In genomic region chr3:107081227-107081626, GRCm38 (mm10) we compare ENCODE assay signal across 9 mouse cellular contexts. TPM values are rescaled to one million over a fixed set of nuclear protein-coding genes. Genes with fewer than 3 reads are reported as not detected.
DNase-seq lines count a peak whose midpoint lies in the region; TF ChIP-seq lines count a peak whose summit lies in the region.
"Had no signal": no experiment of that assay in that cellular context is flagged by ENCODE, and none has a peak within 500 bp of the region (broad histone marks: within the 10 kb centered on the region; RNA-seq: fewer than 3 reads in every experiment).

No protein-coding gene starts in this region.

- peak; percentile 8 for DNase-seq in adrenal gland, adult 2 months
- DNase-seq in adrenal gland, postnatal 14 days, result no peak
- DNase-seq in kidney, postnatal 36 days, result peak; percentile 5 to 19
- DNase-seq in kidney, adult 18-20 months, result no peak
- peak; percentile 22 to 57 for DNase-seq in cerebellum, adult 2 months
- DNase-seq in mesoderm, embryonic 11.5 days (ENCODE audit: low read depth, low spot score), result peak; percentile 19
- DNase-seq in urinary bladder, postnatal 36 days (ENCODE audit: low spot score in 2 of 2), result no peak
- DNase-seq in thymus, postnatal 14 days, result no peak
- DNase-seq: spleen, adult 18-20 months had no signal

- no peak for TF ChIP-seq POLR2A in cerebellum, adult 2 months (IDR thresholded peaks at IDR 0.05; ENCODE audit: borderline replicate concordance, insufficient read depth, low read length)

- H3K4me3 ChIP-seq in cerebellum, adult 2 months (replicated peaks; ENCODE audit: insufficient read depth, low read depth, low read length), result no peak overlapping the region

- WGBS in cerebellum, adult 2 months, result 24% methylated on average over 3 of the region's 3 CpGs

- H3K27me3 ChIP-seq in cerebellum, adult 2 months (ENCODE audit: control insufficient read depth, insufficient read depth, low read length), result no peaks in the 10 kb centered on the region

- TF ChIP-seq CTCF in cerebellum, adult 2 months (IDR thresholded peaks at IDR 0.05; ENCODE audit: borderline replicate concordance, insufficient read depth, low read depth, low read length), result peak; percentile 53; the same call in 1 of the 2 replicates

- H3K27ac ChIP-seq in cerebellum, adult 2 months (ENCODE audit: insufficient read depth, low read length), result no peak overlapping the region

- no peaks in the 10 kb centered on the region for H3K4me1 ChIP-seq in cerebellum, adult 2 months (ENCODE audit: control insufficient read depth, insufficient read depth, low read length)

RNA-seq across cellular contexts. Expression of gene Kcna2, which starts 19.7 kb away (rescaled TPM):
- total RNA-seq in adrenal gland, adult 2 months (2021), result 1 to 10 TPM in 1 of 2 experiments, under 1 TPM in 1; 0.46 to 1.5 TPM
- polyA plus RNA-seq in adrenal gland, adult 2 months (2012; rRNA removed), result 0.16 and 0.45 TPM in 2 replicates
- 1.4 and 4.0 TPM in 2 replicates for total RNA-seq in adrenal gland, postnatal 14 days (2021)
- polyA plus RNA-seq in cerebellum, adult 2 months (2012; rRNA removed), result 73.3 and 75.7 TPM in 2 replicates

RNA-seq across cellular contexts. Expression of gene Kcna3, which starts 45.3 kb away (rescaled TPM):
- total RNA-seq in adrenal gland, adult 2 months (2021), result 1 to 10 TPM in 1 of 2 experiments, under 1 TPM in 1; 0.78 to 1.0 TPM
- polyA plus RNA-seq in adrenal gland, adult 2 months (2012; rRNA removed), result 1.1 and 1.3 TPM in 2 replicates
- 0.74 and 2.9 TPM in 2 replicates for total RNA-seq in adrenal gland, postnatal 14 days (2021)
- polyA plus RNA-seq in cerebellum, adult 2 months (2012; rRNA removed), result 3.3 and 3.9 TPM in 2 replicates

Comparison
In these comparisons a context has a peak if more than half of its experiments do, and no peak if none do; other contexts are left out.
1. DNase-seq: peak in adrenal gland, adult 2 months (single experiment), kidney, postnatal 36 days (2 of 2), cerebellum, adult 2 months (2 of 2) and mesoderm, embryonic 11.5 days (single experiment); none in adrenal gland, postnatal 14 days (single experiment), kidney, adult 18-20 months (single experiment), urinary bladder, postnatal 36 days (0 of 2) and thymus, postnatal 14 days (single experiment).